Mouse (Mus musculus): ENCODE data around the gene Nyap1. TPM values are rescaled to one million over a fixed set of nuclear protein-coding genes. Genes with fewer than 3 reads are reported as not detected.

Gene Nyap1
- polyA plus RNA-seq, 1 experiment from 2014 or later = 1.2 TPM

- ATAC-seq (replicated peaks; ENCODE audit: low FRiP score, low read depth) = no peak
- peaks cover 7% of the 10 kb centered on the region; the same call in 1 of the 2 replicates for H3K4me1 ChIP-seq (replicated peaks; ENCODE audit: insufficient read depth, low read length)
- DNase-seq (ENCODE audit: low spot score) = no peak
- H3K9ac ChIP-seq (ENCODE audit: low read depth, low read length) = 0 out of 2 replicates have a peak overlapping the region, but pooled peaks have one; percentile 24
- no peaks in the 10 kb centered on the region for H3K36me3 ChIP-seq (ENCODE audit: insufficient read depth, low read length)
- no peak overlapping the region for H3K27ac ChIP-seq
- H3K27me3 ChIP-seq (ENCODE audit: insufficient read depth, low read length) = no peaks in the 10 kb centered on the region
- WGBS = 73% methylated on average over 9 of the region's 9 CpGs
- H3K9me3 ChIP-seq (replicated peaks; ENCODE audit: low read length) = no peaks in the 10 kb centered on the region
- TF ChIP-seq CTCF (IDR thresholded peaks at IDR 0.05; ENCODE audit: low read depth) = no peak
- H3K4me2 ChIP-seq (ENCODE audit: low read length) = no peak overlapping the region
- no peak overlapping the region for H3K4me3 ChIP-seq (replicated peaks; ENCODE audit: low read depth, low read length)
These were observed 1.9 kb downstream of the Nyap1 start for GRCm38 (mm10) chr5:137739471-137739870.

DNA sequence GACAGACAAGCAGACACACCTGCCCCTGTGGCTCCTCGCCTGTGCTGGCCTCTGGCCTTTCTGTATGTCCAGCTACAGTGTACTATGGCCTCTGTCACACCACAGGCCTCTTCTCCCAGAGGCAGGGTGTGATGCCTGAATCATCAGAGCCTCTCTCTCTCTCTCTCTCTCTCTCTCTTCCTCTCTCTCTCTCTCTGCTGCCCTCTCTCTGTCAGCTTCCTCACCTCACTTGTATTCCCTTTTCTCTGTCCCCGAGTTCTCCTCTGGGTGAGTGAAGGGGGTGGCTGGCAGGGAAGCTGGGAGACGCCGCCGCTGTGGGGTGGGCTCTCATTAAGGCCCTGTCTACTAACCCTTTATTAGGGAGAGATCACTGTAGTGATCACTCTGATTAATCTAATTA lies 2.9 kb downstream of the Nyap1 start:
- H3K27me3 ChIP-seq (ENCODE audit: insufficient read depth, low read length) = no peaks in the 10 kb centered on the region
- no peak overlapping the region for H3K27ac ChIP-seq
- DNase-seq (ENCODE audit: low spot score) (peak; percentile 42), ATAC-seq (replicated peaks; ENCODE audit: low FRiP score, low read depth) (no peak)
- H3K9me3 ChIP-seq (replicated peaks; ENCODE audit: low read length) = no peaks in the 10 kb centered on the region
- peaks cover 7% of the 10 kb centered on the region; the same call in 1 of the 2 replicates for H3K4me1 ChIP-seq (replicated peaks; ENCODE audit: insufficient read depth, low read length)
- H3K36me3 ChIP-seq (ENCODE audit: insufficient read depth, low read length) = no peaks in the 10 kb centered on the region
- TF ChIP-seq CTCF (IDR thresholded peaks at IDR 0.05; ENCODE audit: low read depth) = peak; percentile 50; the same call in 1 of the 2 replicates
- no peak overlapping the region for H3K9ac ChIP-seq (ENCODE audit: low read depth, low read length)
- H3K4me2 ChIP-seq (ENCODE audit: low read length) = no peak overlapping the region
- H3K4me3 ChIP-seq (replicated peaks; ENCODE audit: low read depth, low read length) = no peak overlapping the region
- 49% methylated on average over 5 of the region's 5 CpGs for WGBS

GRCm38 (mm10) chr5:137737400-137737940 lies 3.9 kb downstream of the Nyap1 start:
- no peak for TF ChIP-seq CTCF (IDR thresholded peaks at IDR 0.05; ENCODE audit: low read depth)
- Histone ChIP-seq H3K27ac (no peak overlapping the region), H3K4me1 (replicated peaks; ENCODE audit: insufficient read depth, low read length) (peaks cover 7% of the 10 kb centered on the region; the same call in 1 of the 2 replicates), H3K4me3 (replicated peaks; ENCODE audit: low read depth, low read length) (no peak overlapping the region), H3K36me3 (ENCODE audit: insufficient read depth, low read length) (no peaks in the 10 kb centered on the region), H3K4me2 (ENCODE audit: low read length) (no peak overlapping the region), H3K9ac (ENCODE audit: low read depth, low read length) (no peak overlapping the region), H3K9me3 (replicated peaks; ENCODE audit: low read length) (no peaks in the 10 kb centered on the region), H3K27me3 (ENCODE audit: insufficient read depth, low read length) (no peaks in the 10 kb centered on the region)
- ATAC-seq (replicated peaks; ENCODE audit: low FRiP score, low read depth) (no peak), DNase-seq (ENCODE audit: low spot score) (peak; percentile 16)
- 76% methylated on average over 6 of the region's 6 CpGs for WGBS

- H3K4me2 ChIP-seq (ENCODE audit: low read length) = no peak overlapping the region
- no peak for DNase-seq (ENCODE audit: low spot score)
- TF ChIP-seq CTCF (IDR thresholded peaks at IDR 0.05; ENCODE audit: low read depth) = no peak
- 70% methylated on average over 6 of the region's 6 CpGs for WGBS
- H3K4me3 ChIP-seq (replicated peaks; ENCODE audit: low read depth, low read length) = no peak overlapping the region
- H3K9ac ChIP-seq (ENCODE audit: low read depth, low read length) = no peak overlapping the region
- H3K9me3 ChIP-seq (replicated peaks; ENCODE audit: low read length) = no peaks in the 10 kb centered on the region
- H3K4me1 ChIP-seq (replicated peaks; ENCODE audit: insufficient read depth, low read length) = no peaks in the 10 kb centered on the region
- H3K36me3 ChIP-seq (ENCODE audit: insufficient read depth, low read length) = no peaks in the 10 kb centered on the region
- no peak overlapping the region for H3K27ac ChIP-seq
- no peaks in the 10 kb centered on the region for H3K27me3 ChIP-seq (ENCODE audit: insufficient read depth, low read length)
- ATAC-seq (replicated peaks; ENCODE audit: low FRiP score, low read depth) = no peak
These were observed 6.9 kb downstream of the Nyap1 start for GRCm38 (mm10) chr5:137734289-137735061.

- Histone ChIP-seq H3K4me3 (replicated peaks; ENCODE audit: low read depth, low read length) (no peak overlapping the region), H3K4me2 (ENCODE audit: low read length) (no peak overlapping the region), H3K27me3 (ENCODE audit: insufficient read depth, low read length) (no peaks in the 10 kb centered on the region), H3K4me1 (replicated peaks; ENCODE audit: insufficient read depth, low read length) (no peaks in the 10 kb centered on the region), H3K9ac (ENCODE audit: low read depth, low read length) (no peak overlapping the region), H3K27ac (no peak overlapping the region), H3K9me3 (replicated peaks; ENCODE audit: low read length) (no peaks in the 10 kb centered on the region), H3K36me3 (ENCODE audit: insufficient read depth, low read length) (no peaks in the 10 kb centered on the region)
- TF ChIP-seq CTCF (IDR thresholded peaks at IDR 0.05; ENCODE audit: low read depth) = no peak
- DNase-seq (ENCODE audit: low spot score) = no peak
- WGBS = 89% methylated on average over 12 of the region's 12 CpGs
- no peak for ATAC-seq (replicated peaks; ENCODE audit: low FRiP score, low read depth)
These were observed 7.6 kb downstream of the Nyap1 start for GRCm38 (mm10) chr5:137733638-137734288.

GRCm38 (mm10) chr5:137726767-137727166 lies 14.6 kb downstream of the Nyap1 start:
- WGBS = 69% methylated on average over 6 of the region's 6 CpGs
- no peaks in the 10 kb centered on the region for H3K9me3 ChIP-seq (replicated peaks; ENCODE audit: low read length)
- no peak overlapping the region for H3K4me3 ChIP-seq (replicated peaks; ENCODE audit: low read depth, low read length)
- ATAC-seq (replicated peaks; ENCODE audit: low FRiP score, low read depth) = no peak
- no peak overlapping the region for H3K9ac ChIP-seq (ENCODE audit: low read depth, low read length)
- DNase-seq (ENCODE audit: low spot score) = no peak
- H3K4me2 ChIP-seq (ENCODE audit: low read length) = no peak overlapping the region
- H3K27ac ChIP-seq = no peak overlapping the region
- peak; percentile 15; the same call in 1 of the 2 replicates for TF ChIP-seq CTCF (IDR thresholded peaks at IDR 0.05; ENCODE audit: low read depth)
- no peaks in the 10 kb centered on the region for H3K36me3 ChIP-seq (ENCODE audit: insufficient read depth, low read length)
- H3K4me1 ChIP-seq (replicated peaks; ENCODE audit: insufficient read depth, low read length) = no peaks in the 10 kb centered on the region
- peaks cover 5% of the 10 kb centered on the region; the same call in 1 of the 2 replicates for H3K27me3 ChIP-seq (ENCODE audit: insufficient read depth, low read length)

All from kidney, postnatal 0 days (tissue).